Mouse (Mus musculus) forebrain, embryonic 12.5 days (tissue): ENCODE measurements at regions not wholly inside any gene's neighbourhood (a gene's known extent, or its start where the extent isn't known, plus 50 kb on each side); places are given as distances from the start of the nearest gene placed in this dataset.

Source experiments
- ATAC-seq: fragments of 200-750 bp; cut with Nextera tagmentation; 2 replicates; pipeline ENCODE4 v1.8.0; 2017; ENCODE audit warnings: moderate TSS enrichment; ENCODE audit not compliant: low FRiP score
- H3K27ac ChIP-seq: fragments of 300-500 bp; sonication (generic); 2 replicates; pipeline ENCODE4 v1.5.1; 2016; ENCODE audit warnings: mild to moderate bottlenecking
- H3K27me3 ChIP-seq: fragments of 300-500 bp; sonication (generic); 2 replicates; pipeline ENCODE4 v1.6.1; 2016; ENCODE audit warnings: mild to moderate bottlenecking
- H3K36me3 ChIP-seq: fragments of 300-500 bp; sonication (generic); replicated peaks from 2 replicates; pipeline ENCODE4 v1.6.1; 2016; ENCODE audit warnings: mild to moderate bottlenecking
- H3K4me1 ChIP-seq: fragments of 300-500 bp; sonication (generic); 2 replicates; pipeline ENCODE4 v1.6.1; 2016
- H3K4me2 ChIP-seq: fragments of 300-500 bp; sonication (generic); 2 replicates; pipeline ENCODE4 v1.6.1; 2016; ENCODE audit warnings: mild to moderate bottlenecking, moderate library complexity
- H3K4me3 ChIP-seq: fragments of 300-500 bp; sonication (generic); replicated peaks from 2 replicates; pipeline ENCODE4 v1.5.1; 2016; ENCODE audit warnings: mild to moderate bottlenecking
- H3K9ac ChIP-seq: fragments of 300-500 bp; sonication (generic); 2 replicates; pipeline ENCODE4 v1.6.1; 2016; ENCODE audit warnings: mild to moderate bottlenecking
- H3K9me3 ChIP-seq: fragments of 300-500 bp; sonication (generic); 2 replicates; pipeline ENCODE4 v1.6.1; 2016
- WGBS: fragments of 180-500 bp; shearing (Covaris S2); methylation state at CpG from one replicate; pipeline ENCODE4 v1.1.7; 2016; 5-methylcytosine and 5-hydroxymethylcytosine counted together

GRCm38 (mm10) chr10:47185487-47185886, 1607.9 kb downstream of the Hace1 start:
- Histone ChIP-seq H3K9ac (no peak overlapping the region), H3K27ac (no peak overlapping the region), H3K4me2 (no peak overlapping the region), H3K4me3 (no peak overlapping the region), H3K9me3 (no peaks in the 10 kb centered on the region), H3K27me3 (no peaks in the 10 kb centered on the region), H3K4me1 (no peaks in the 10 kb centered on the region), H3K36me3 (no peaks in the 10 kb centered on the region)
- 0 out of 2 replicates have a peak, but pooled peaks have one; percentile 20 for ATAC-seq
- 80% methylated on average over 3 of the region's 3 CpGs for WGBS

DNA sequence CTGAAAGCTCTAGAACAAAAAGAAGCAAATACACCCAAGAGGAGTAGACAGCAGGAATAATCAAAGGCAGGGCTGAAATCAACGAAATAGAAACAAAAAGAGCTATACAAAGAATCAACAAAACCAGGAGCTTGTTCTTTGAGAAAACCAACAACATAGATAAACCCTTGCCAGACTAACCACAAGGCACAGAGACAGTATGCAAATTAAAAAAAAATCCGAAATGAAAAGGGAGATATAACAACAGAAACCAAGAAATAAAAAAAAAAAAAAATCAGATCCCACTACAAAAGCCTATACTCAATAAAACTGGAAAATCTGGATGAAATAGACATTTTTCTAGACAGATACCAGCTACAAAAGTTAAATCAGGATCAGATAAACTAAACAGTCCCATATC, 1638.6 kb downstream of the Hace1 start:
- Histone ChIP-seq H3K4me2 (no peak overlapping the region), H3K9ac (no peak overlapping the region), H3K27me3 (no peaks in the 10 kb centered on the region), H3K4me1 (no peaks in the 10 kb centered on the region), H3K4me3 (no peak overlapping the region), H3K27ac (no peak overlapping the region), H3K9me3 (no peaks in the 10 kb centered on the region), H3K36me3 (no peaks in the 10 kb centered on the region)
- WGBS, result 59% methylated on average over 2 of the region's 2 CpGs
- no peak for ATAC-seq

DNA sequence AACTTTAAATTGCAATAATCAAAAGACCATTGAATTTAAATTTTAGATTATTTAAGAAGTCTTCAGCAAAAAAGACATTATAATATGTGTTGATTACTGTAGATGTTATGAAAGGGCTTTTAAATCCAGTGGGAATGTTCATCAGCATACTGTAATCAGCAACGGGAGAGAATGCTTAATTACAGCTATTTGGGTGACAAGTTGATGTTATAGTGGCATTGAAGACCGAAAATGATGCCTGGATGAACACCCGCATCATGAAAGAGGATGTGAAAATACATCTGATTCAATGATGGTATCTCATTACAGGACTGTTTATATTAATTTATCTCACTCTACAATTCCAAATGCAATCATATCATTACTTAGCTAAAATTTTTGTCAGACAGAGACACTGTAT, 1685.4 kb downstream of the Hace1 start:
- no peak overlapping the region for H3K27ac ChIP-seq
- WGBS, result 78% methylated on average over 3 of the region's 3 CpGs
- H3K4me2 ChIP-seq, result no peak overlapping the region
- H3K36me3 ChIP-seq, result no peaks in the 10 kb centered on the region
- H3K9me3 ChIP-seq, result no peaks in the 10 kb centered on the region
- H3K4me1 ChIP-seq, result no peaks in the 10 kb centered on the region
- no peak overlapping the region for H3K9ac ChIP-seq
- no peak overlapping the region for H3K4me3 ChIP-seq
- H3K27me3 ChIP-seq, result no peaks in the 10 kb centered on the region
- peak; percentile 30; the same call in 1 of the 2 replicates for ATAC-seq

- Histone ChIP-seq H3K9me3 (no peaks in the 10 kb centered on the region), H3K4me3 (no peak overlapping the region), H3K9ac (no peak overlapping the region), H3K27me3 (no peaks in the 10 kb centered on the region), H3K36me3 (no peaks in the 10 kb centered on the region), H3K4me2 (no peak overlapping the region), H3K27ac (no peak overlapping the region), H3K4me1 (no peaks in the 10 kb centered on the region)
- ATAC-seq, result no peak
- WGBS, result 34% methylated on average over 2 of the region's 2 CpGs
Observed at GRCm38 (mm10) chr10:47285700-47286099, 1708.1 kb downstream of the Hace1 start.

DNA sequence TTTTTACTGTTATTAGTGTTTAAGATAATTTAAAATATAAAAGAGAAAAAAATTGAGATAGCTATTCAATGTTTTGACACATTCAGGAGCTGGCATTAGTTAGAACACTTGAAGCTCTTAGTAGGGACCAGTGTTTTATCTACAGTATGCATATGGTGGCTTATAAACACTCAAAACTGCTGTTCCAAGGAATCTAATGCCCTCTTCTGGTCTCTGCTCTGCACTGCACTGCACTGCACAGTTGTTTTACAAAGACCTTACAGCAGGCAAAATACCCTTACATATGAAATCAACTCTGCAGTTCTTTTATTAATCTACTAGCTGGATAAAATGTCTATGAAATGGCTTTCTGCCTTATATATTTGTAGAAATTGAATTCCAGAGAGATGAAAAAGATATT, 1722.5 kb downstream of the Hace1 start:
- no peak overlapping the region for H3K27ac ChIP-seq
- no peak overlapping the region for H3K4me2 ChIP-seq
- no peaks in the 10 kb centered on the region for H3K36me3 ChIP-seq
- ATAC-seq, result no peak
- H3K9ac ChIP-seq, result no peak overlapping the region
- no peaks in the 10 kb centered on the region for H3K4me1 ChIP-seq
- no peaks in the 10 kb centered on the region for H3K27me3 ChIP-seq
- no peak overlapping the region for H3K4me3 ChIP-seq
- no peaks in the 10 kb centered on the region for H3K9me3 ChIP-seq
